Mouse (Mus musculus) lung, adult 2 months (tissue): ENCODE results near the gene Nrtn.

Source experiments
- CTCF ChIP-seq: fragments of 200-500 bp; IDR thresholded peaks from 2 replicates; pipeline ENCODE4 v1.5.1; 2011; ENCODE audit warnings: mild to moderate bottlenecking, low read length, control low read depth; ENCODE audit not compliant: insufficient read depth
- POLR2A ChIP-seq: fragments of 200-500 bp; IDR thresholded peaks from 2 replicates; pipeline ENCODE4 v1.6.1; 2011; ENCODE audit warnings: low read depth, mild to moderate bottlenecking, control low read depth, low read length, borderline replicate concordance; ENCODE audit errors: extremely low read depth

- TF ChIP-seq POLR2A (no peak), CTCF (no peak)
Observed at GRCm38 (mm10) chr17:56740788-56741160, 16.6 kb downstream of the Nrtn start.
